Mouse (Mus musculus): Measurements from ENCODE around the gene Rexo1. TPM values are rescaled to one million over a fixed set of nuclear protein-coding genes. Genes with fewer than 3 reads are reported as not detected.

Rexo1 gene
- polyA plus RNA-seq, 2 experiments: 10.7 to 19.1 TPM

GRCm38 (mm10) chr10:80548428-80549006, 12.8 kb downstream of the Rexo1 start:
- H3K4me2 ChIP-seq (ENCODE audit: low read depth): no peak overlapping the region
- H3K27ac ChIP-seq: no peak overlapping the region; the same call in 1 of the 2 replicates
- H3K9ac ChIP-seq (replicated peaks): no peak overlapping the region
- H3K9me3 ChIP-seq (ENCODE audit: control insufficient read depth, low read length): no peaks in the 10 kb centered on the region
- no peaks in the 10 kb centered on the region for H3K27me3 ChIP-seq (ENCODE audit: control insufficient read depth, insufficient read depth, low read length)
- DNase-seq (ENCODE audit: low read depth in 3 of 3, low spot score in 3 of 3) (peak in 1 of 3 experiments; percentile 54), ATAC-seq (ENCODE audit: insufficient read depth) (no peak)
- peaks cover 48% of the 10 kb centered on the region for H3K36me3 ChIP-seq (replicated peaks; ENCODE audit: control insufficient read depth, insufficient read depth, low read depth)
- WGBS (ENCODE audit: insufficient replicate concordance): 67% methylated on average over 10 of the region's 10 CpGs
- no peak for TF ChIP-seq EP300 (IDR thresholded peaks at IDR 0.05; ENCODE audit: low read depth)
- peak; percentile 96 for TF ChIP-seq CTCF (IDR thresholded peaks at IDR 0.05; ENCODE audit: low read depth)
- H3K4me1 ChIP-seq (replicated peaks; ENCODE audit: control insufficient read depth in 2 of 2, insufficient read depth in 2 of 2, low read length in 1 of 2): peaks cover 32 to 34% of the 10 kb centered on the region in 2 experiments
- no peak overlapping the region for H3K4me3 ChIP-seq (ENCODE audit: insufficient read depth in 1 of 2, low read depth in 2 of 2, low read length in 2 of 2)

GRCm38 (mm10) chr10:80547539-80547938, 13.8 kb downstream of the Rexo1 start:
- DNase-seq (ENCODE audit: low read depth in 3 of 3, low spot score in 3 of 3) (no peak), ATAC-seq (ENCODE audit: insufficient read depth) (no peak)
- Histone ChIP-seq H3K27me3 (ENCODE audit: control insufficient read depth, insufficient read depth, low read length) (no peaks in the 10 kb centered on the region), H3K27ac (peak overlapping the region; percentile 40), H3K36me3 (replicated peaks; ENCODE audit: control insufficient read depth, insufficient read depth, low read depth) (peaks cover 58% of the 10 kb centered on the region), H3K4me3 (ENCODE audit: insufficient read depth in 1 of 2, low read depth in 2 of 2, low read length in 2 of 2) (no peak overlapping the region), H3K4me1 (replicated peaks; ENCODE audit: control insufficient read depth in 2 of 2, insufficient read depth in 2 of 2, low read length in 1 of 2) (peaks cover 22 to 25% of the 10 kb centered on the region in 2 experiments), H3K9ac (replicated peaks) (no peak overlapping the region), H3K4me2 (ENCODE audit: low read depth) (peak overlapping the region; percentile 36), H3K9me3 (ENCODE audit: control insufficient read depth, low read length) (no peaks in the 10 kb centered on the region)
- no peak for TF ChIP-seq EP300 (IDR thresholded peaks at IDR 0.05; ENCODE audit: low read depth)
- no peak for TF ChIP-seq CTCF (IDR thresholded peaks at IDR 0.05; ENCODE audit: low read depth)
- WGBS (ENCODE audit: insufficient replicate concordance): 88% methylated on average over 15 of the region's 15 CpGs

GRCm38 (mm10) chr10:80546945-80547344, 14.4 kb downstream of the Rexo1 start:
- peaks cover 18 to 20% of the 10 kb centered on the region in 2 experiments for H3K4me1 ChIP-seq (replicated peaks; ENCODE audit: control insufficient read depth in 2 of 2, insufficient read depth in 2 of 2, low read length in 1 of 2)
- H3K27ac ChIP-seq: peak overlapping the region; percentile 40
- H3K9ac ChIP-seq (replicated peaks): peak overlapping the region; percentile 16; the same call in 1 of the 2 replicates
- ATAC-seq (ENCODE audit: insufficient read depth) (peak; percentile 76), DNase-seq (ENCODE audit: low read depth in 3 of 3, low spot score in 3 of 3) (peak in 1 of 3 experiments; percentile 59)
- 33% methylated on average over 4 of the region's 4 CpGs for WGBS (ENCODE audit: insufficient replicate concordance)
- no peak overlapping the region for H3K4me3 ChIP-seq (ENCODE audit: insufficient read depth in 1 of 2, low read depth in 2 of 2, low read length in 2 of 2)
- H3K4me2 ChIP-seq (ENCODE audit: low read depth): peak overlapping the region; percentile 36
- no peaks in the 10 kb centered on the region for H3K27me3 ChIP-seq (ENCODE audit: control insufficient read depth, insufficient read depth, low read length)
- no peaks in the 10 kb centered on the region for H3K9me3 ChIP-seq (ENCODE audit: control insufficient read depth, low read length)
- TF ChIP-seq EP300 (IDR thresholded peaks at IDR 0.05; ENCODE audit: low read depth): no peak
- peaks cover 64% of the 10 kb centered on the region for H3K36me3 ChIP-seq (replicated peaks; ENCODE audit: control insufficient read depth, insufficient read depth, low read depth)

- ATAC-seq (ENCODE audit: insufficient read depth): no peak
- Histone ChIP-seq H3K9ac (replicated peaks) (no peak overlapping the region), H3K27ac (no peak overlapping the region), H3K36me3 (replicated peaks; ENCODE audit: control insufficient read depth, insufficient read depth, low read depth) (peaks cover 68% of the 10 kb centered on the region), H3K4me2 (ENCODE audit: low read depth) (no peak overlapping the region), H3K4me1 (replicated peaks; ENCODE audit: control insufficient read depth in 2 of 2, insufficient read depth in 2 of 2, low read length in 1 of 2) (peaks cover 18 to 20% of the 10 kb centered on the region in 2 experiments), H3K27me3 (ENCODE audit: control insufficient read depth, insufficient read depth, low read length) (no peaks in the 10 kb centered on the region), H3K4me3 (ENCODE audit: insufficient read depth in 1 of 2, low read depth in 2 of 2, low read length in 2 of 2) (no peak overlapping the region), H3K9me3 (ENCODE audit: control insufficient read depth, low read length) (no peaks in the 10 kb centered on the region)
- no peak for DNase-seq (ENCODE audit: low read depth in 3 of 3, low spot score in 3 of 3)
- no peak for TF ChIP-seq EP300 (IDR thresholded peaks at IDR 0.05; ENCODE audit: low read depth)
- TF ChIP-seq CTCF (IDR thresholded peaks at IDR 0.05; ENCODE audit: low read depth): no peak
- 92% methylated on average over 8 of the region's 8 CpGs for WGBS (ENCODE audit: insufficient replicate concordance)
Measured at GRCm38 (mm10) chr10:80545590-80545989, 15.8 kb downstream of the Rexo1 start.

GRCm38 (mm10) chr10:80543873-80544272, 17.5 kb downstream of the Rexo1 start:
- no peak overlapping the region for H3K4me2 ChIP-seq (ENCODE audit: low read depth)
- no peaks in the 10 kb centered on the region for H3K27me3 ChIP-seq (ENCODE audit: control insufficient read depth, insufficient read depth, low read length)
- H3K4me3 ChIP-seq (ENCODE audit: insufficient read depth in 1 of 2, low read depth in 2 of 2, low read length in 2 of 2): no peak overlapping the region
- H3K9me3 ChIP-seq (ENCODE audit: control insufficient read depth, low read length): no peaks in the 10 kb centered on the region
- DNase-seq (ENCODE audit: low read depth in 3 of 3, low spot score in 3 of 3) (no peak), ATAC-seq (ENCODE audit: insufficient read depth) (no peak)
- no peak overlapping the region for H3K27ac ChIP-seq
- peaks cover 55% of the 10 kb centered on the region for H3K36me3 ChIP-seq (replicated peaks; ENCODE audit: control insufficient read depth, insufficient read depth, low read depth)
- no peak overlapping the region for H3K9ac ChIP-seq (replicated peaks)
- WGBS (ENCODE audit: insufficient replicate concordance): 87% methylated on average over 14 of the region's 14 CpGs
- H3K4me1 ChIP-seq (replicated peaks; ENCODE audit: control insufficient read depth in 2 of 2, insufficient read depth in 2 of 2, low read length in 1 of 2): peaks cover 23 to 32% of the 10 kb centered on the region in 2 experiments
- TF ChIP-seq CTCF (IDR thresholded peaks at IDR 0.05; ENCODE audit: low read depth): no peak
